Mouse (Mus musculus): Measurements from ENCODE around the gene Fam69a.
"Not testable (repeated sequence)": the region's sequence is repeated elsewhere in the genome, so short reads cannot be mapped to it uniquely, and the experiment has no call there.

Gene Fam69a

GRCm38 (mm10) chr5:107943526-107943925 is 43.4 kb downstream of the Fam69a start:
- no peak for DNase-seq

DNA sequence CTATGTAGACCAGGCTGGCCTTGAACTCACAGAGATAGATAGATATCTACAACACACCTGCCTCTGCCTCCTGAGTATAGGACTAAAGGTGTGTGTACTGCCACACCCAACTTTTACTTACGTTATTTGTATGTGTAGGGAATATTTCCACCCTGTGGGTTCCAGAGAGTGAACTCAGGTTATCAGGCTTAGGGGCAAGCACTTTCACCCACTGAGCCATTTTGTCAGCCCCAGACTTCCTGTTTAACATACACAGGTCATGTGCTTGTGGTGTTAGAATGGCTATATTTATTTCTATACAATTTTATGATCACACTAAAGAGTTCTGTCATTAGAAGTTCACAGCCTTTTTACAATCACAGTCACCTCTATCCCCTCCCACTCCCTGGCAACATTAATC is 43.9 kb downstream of the Fam69a start:
- no peak for DNase-seq

GRCm38 (mm10) chr5:107941222-107941621 is 45.7 kb downstream of the Fam69a start:
- DNase-seq, result no peak

GRCm38 (mm10) chr5:107939701-107940100 is 47.2 kb downstream of the Fam69a start:
- DNase-seq, result no peak

DNA sequence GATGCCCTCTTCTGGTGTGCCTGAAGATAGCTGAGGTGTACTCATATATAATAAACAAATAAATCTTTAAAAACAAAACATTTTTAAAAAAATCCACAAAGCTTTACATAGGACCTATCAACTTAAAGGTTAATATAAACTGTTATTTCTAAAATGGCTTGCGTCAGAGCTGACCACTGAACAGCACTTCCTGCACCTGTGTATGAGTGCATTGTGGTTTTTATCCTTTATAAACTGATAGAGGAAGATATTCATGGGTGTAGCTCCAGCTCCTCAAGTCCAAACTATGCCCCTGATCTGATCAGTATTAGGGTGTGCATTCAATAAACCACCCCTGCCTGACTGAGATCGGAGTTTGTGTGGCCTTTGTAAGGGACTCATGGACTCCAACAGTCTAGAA is 48.0 kb downstream of the Fam69a start:
- DNase-seq, result no peak

GRCm38 (mm10) chr5:107938483-107938882 is 48.4 kb downstream of the Fam69a start:
- not testable (repeated sequence) for DNase-seq

GRCm38 (mm10) chr5:107936625-107937389 is 50.1 kb downstream of the Fam69a start:
- no peak for DNase-seq

GRCm38 (mm10) chr5:107934770-107935543 is 51.9 kb downstream of the Fam69a start:
- DNase-seq, result no peak

- no peak for DNase-seq
Measured at GRCm38 (mm10) chr5:107933202-107933974, 53.5 kb downstream of the Fam69a start.

- no peak for DNase-seq
Measured at GRCm38 (mm10) chr5:107932556-107932955, 54.3 kb downstream of the Fam69a start.

DNA sequence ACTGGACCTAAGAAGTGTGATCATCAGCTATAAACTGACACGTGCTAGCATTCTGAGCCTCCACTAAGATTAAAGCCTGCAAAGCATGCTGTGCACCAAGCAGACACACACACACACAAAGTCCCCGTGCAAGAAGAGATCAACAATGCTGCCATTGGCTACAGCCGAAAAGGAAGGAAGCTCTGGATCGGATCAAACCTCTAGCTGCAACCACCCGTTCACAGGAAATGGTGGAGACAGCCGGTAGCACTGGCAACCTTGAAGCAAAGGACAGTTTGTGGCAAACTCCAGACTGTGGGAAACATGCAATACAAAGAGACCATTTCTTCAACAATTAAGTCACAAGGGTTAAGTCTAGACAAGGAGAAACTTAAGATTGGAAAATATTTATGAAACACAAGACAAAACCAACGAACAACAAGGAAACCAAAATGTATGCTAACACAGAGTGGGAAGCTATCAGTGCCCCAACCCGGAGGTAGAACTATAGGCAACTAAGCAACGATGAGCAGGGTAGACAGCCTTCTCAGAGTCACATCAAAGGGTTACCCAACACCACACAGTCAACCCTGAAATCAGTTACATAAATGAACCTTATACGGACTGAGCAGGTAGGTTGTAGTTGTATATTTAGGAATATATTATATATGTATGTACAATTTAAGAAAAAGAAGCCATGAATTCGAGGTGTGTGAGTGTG is 60.2 kb downstream of the Fam69a start:
- no peak for DNase-seq

DNA sequence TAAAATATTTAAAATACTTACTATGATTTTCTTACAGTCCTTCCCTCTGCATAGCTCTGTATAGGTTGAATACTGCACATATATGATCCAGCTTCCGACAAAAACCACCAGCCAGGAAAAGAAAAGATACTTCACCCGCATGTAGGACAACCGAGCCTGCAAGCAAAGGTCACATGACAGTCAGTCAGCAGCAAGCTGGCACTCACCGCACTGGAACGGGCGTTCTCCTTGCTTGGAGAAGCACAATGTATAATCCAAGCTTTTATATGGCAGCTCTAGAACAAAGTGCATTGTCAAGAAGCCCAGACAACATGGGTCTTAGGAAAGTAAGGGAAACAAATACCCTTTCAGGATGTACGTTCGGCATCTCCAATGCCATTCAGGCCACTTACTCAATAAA is 62.3 kb downstream of the Fam69a start:
- no peak for DNase-seq

DNA sequence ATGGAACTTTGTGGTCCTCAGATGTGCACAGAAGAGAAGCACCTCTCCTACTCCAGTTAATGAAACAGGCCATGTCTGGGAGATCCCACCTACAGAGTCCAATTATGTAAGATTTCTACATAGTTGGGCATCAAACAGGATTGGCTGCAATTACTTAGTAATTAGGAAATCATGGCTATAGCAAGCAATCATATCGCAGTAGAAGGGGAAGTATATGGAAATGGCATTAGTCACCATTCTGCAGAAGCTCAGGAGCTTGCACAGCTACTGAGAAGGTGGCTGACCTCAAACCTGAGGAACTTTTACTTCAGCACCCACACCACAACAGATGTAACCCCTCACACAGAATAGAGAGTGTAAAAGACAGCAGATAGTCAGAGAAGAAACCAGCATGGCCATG is 64.0 kb downstream of the Fam69a start:
- DNase-seq, result no peak

- peak; percentile 47 for DNase-seq
Measured at GRCm38 (mm10) chr5:107921400-107922252, 65.3 kb downstream of the Fam69a start.

DNA sequence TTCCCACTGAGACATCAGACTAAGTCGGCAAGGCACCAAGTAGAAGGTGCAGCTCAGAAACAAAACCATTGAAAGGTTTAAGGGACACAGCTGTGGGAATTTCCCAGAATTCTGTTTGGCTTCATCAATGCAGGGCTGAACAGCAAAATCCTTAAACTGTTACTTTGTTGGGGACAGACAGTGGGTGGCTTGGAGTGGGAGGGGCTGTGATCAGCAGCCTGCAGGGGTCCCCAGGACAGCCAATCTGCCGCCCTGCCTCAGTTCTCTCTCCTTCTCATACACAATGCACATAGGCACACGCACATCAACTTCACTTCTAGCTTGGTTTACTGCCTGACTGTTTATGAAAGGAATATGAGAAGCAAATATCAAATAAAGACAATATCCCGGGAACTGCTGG is 71.6 kb downstream of the Fam69a start:
- DNase-seq, result no peak

- DNase-seq, result no peak
Measured at GRCm38 (mm10) chr5:107911012-107911411, 75.9 kb downstream of the Fam69a start.

- no peak for DNase-seq
Measured at GRCm38 (mm10) chr5:107910084-107910616, 76.7 kb downstream of the Fam69a start.

- no peak for DNase-seq
Measured at GRCm38 (mm10) chr5:107909668-107910067, 77.2 kb downstream of the Fam69a start.

DNA sequence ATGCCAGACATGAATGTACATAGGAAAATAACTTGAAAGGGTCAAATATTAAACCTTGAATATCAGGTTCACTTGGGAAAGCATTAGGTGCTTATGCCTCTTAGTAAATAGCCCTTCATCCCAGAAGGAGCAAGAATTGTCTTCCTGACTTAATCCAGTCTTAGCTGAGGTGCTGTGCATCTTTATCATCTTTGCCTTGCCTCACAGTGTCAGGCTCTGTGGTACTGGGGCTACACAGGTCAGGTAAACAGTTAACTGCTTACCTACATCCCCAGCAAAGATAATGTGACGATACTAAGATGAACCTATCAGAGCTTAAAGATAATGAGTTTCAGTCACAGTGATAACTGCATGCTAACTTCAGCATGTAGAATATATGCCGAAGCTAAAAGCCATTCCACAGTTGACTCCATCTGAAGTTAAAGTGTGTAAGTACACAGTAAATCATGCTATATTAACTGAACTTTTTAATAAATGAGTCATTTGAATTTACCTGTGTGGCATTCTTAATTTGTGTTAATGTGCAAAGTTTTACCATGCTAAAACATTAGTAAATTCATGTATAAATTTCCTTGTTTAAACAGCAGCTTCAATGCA is 78.3 kb downstream of the Fam69a start:
- DNase-seq, result no peak

GRCm38 (mm10) chr5:107904325-107904724 is 82.6 kb downstream of the Fam69a start:
- DNase-seq, result no peak

- peak; percentile 20 for DNase-seq
Measured at GRCm38 (mm10) chr5:107901014-107901615, 85.8 kb downstream of the Fam69a start.

Measured in layer of hippocampus, adult 9-11 months (tissue).